Mouse (Mus musculus) embryonic facial prominence, embryonic 13.5 days (tissue): ENCODE measurements around the gene Olfr370. TPM values are rescaled to one million over a fixed set of nuclear protein-coding genes. Genes with fewer than 3 reads are reported as not detected.
"Not testable (repeated sequence)": the region's sequence is repeated elsewhere in the genome, so short reads cannot be mapped to it uniquely, and the experiment has no call there.

Experiments used
- ATAC-seq: fragments of 200-750 bp; cut with Nextera tagmentation; 2 replicates; pipeline ENCODE4 v1.8.0; 2017; ENCODE audit warnings: low read depth; ENCODE audit not compliant: insufficient number of reproducible peaks, insufficient read depth, low FRiP score, low TSS enrichment
- H3K27ac ChIP-seq: fragments of 300-500 bp; sonication (generic); 2 replicates; pipeline ENCODE4 v1.5.1; 2015; ENCODE audit warnings: moderate library complexity, mild to moderate bottlenecking, inconsistent platforms
- H3K27me3 ChIP-seq: fragments of 300-500 bp; sonication (generic); 2 replicates; pipeline ENCODE4 v1.6.1; 2015; ENCODE audit warnings: mild to moderate bottlenecking, inconsistent platforms
- H3K36me3 ChIP-seq: fragments of 300-500 bp; sonication (generic); 2 replicates; pipeline ENCODE4 v1.6.1; 2015; ENCODE audit warnings: mild to moderate bottlenecking, inconsistent platforms
- H3K4me1 ChIP-seq: fragments of 300-500 bp; sonication (generic); 2 replicates; pipeline ENCODE4 v1.6.1; 2015; ENCODE audit warnings: inconsistent platforms
- H3K4me2 ChIP-seq: fragments of 300-500 bp; sonication (generic); 2 replicates; pipeline ENCODE4 v1.6.1; 2015; ENCODE audit warnings: moderate library complexity, mild to moderate bottlenecking, inconsistent platforms
- H3K4me3 ChIP-seq: fragments of 300-500 bp; sonication (generic); 2 replicates; pipeline ENCODE4 v1.5.1; 2015; ENCODE audit warnings: mild to moderate bottlenecking, inconsistent platforms
- H3K9ac ChIP-seq: fragments of 300-500 bp; sonication (generic); 2 replicates; pipeline ENCODE4 v1.6.1; 2015; ENCODE audit warnings: mild to moderate bottlenecking, inconsistent platforms
- H3K9me3 ChIP-seq: fragments of 300-500 bp; sonication (generic); 2 replicates; pipeline ENCODE4 v1.6.1; 2016; ENCODE audit warnings: inconsistent platforms
- WGBS: fragments of 180-500 bp; shearing (Covaris S2); methylation state at CpG from one replicate; pipeline ENCODE4 v1.1.7; 2015; ENCODE audit warnings: mixed read lengths; 5-methylcytosine and 5-hydroxymethylcytosine counted together
- polyA plus RNA-seq: library from polyadenylated mRNA; unstranded; fragments of >200 nt; fragmentation: Nextera tagmentation; extraction: Ambion mirVana; gene quantifications from 2 replicates; pipeline ENCODE4 v1.2.1, GENCODE M21; 2015

Gene Olfr370
- polyA plus RNA-seq, 1 experiment from 2014 or later = not detected

DNA sequence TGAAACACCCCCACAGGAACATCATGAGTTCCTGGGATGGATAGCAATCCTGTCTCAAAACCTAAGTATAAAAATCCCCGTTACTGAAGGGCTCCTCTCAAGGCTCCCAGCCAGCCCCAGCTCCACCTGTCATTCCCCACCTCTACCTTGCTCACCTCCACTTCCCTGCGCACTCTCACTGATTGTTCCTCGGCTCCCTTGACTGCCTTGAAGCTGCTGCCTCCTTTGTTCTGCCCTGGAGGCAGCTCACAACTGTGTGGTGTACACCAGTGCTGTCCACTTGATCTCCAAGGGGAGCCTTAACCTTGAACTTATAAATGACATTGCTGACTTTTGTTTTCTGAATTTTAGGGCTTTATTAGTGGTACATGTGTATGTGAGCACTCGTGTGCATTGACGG, 32.5 kb downstream of the Olfr370 start:
- Histone ChIP-seq H3K27ac (no peak overlapping the region), H3K4me3 (peak overlapping the region; percentile 79; the same call in 1 of the 2 replicates), H3K9me3 (no peaks in the 10 kb centered on the region), H3K27me3 (no peaks in the 10 kb centered on the region), H3K4me2 (peak overlapping the region; percentile 93), H3K4me1 (peaks cover 13% of the 10 kb centered on the region), H3K9ac (peak overlapping the region; percentile 84), H3K36me3 (peaks cover 37% of the 10 kb centered on the region)
- ATAC-seq = no peak
- WGBS = 59% methylated on average over 5 of the region's 5 CpGs

DNA sequence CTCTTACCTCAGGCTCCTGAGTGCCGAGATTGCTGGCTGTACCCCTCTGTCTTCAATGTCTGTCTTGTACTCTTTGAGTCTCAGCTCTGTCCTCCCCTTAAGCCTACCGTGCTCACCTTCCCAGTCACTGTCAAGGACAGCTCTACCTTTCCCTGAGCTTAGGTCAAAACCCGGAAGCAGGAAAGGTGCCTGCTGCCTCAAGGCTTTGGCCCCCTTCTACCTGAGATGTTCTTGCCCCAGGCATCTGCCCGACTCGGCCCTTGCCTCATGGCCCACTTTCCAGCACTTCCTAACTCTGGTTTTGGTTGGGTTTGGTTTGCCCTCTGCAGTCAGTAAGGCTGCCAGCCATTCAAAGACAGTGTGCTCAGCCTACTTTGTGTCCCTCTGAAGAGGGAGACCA, 33.2 kb downstream of the Olfr370 start:
- no peaks in the 10 kb centered on the region for H3K9me3 ChIP-seq
- no peak overlapping the region for H3K4me3 ChIP-seq
- H3K27ac ChIP-seq = no peak overlapping the region
- no peak overlapping the region for H3K4me2 ChIP-seq
- peaks cover 43% of the 10 kb centered on the region for H3K36me3 ChIP-seq
- peaks cover 13% of the 10 kb centered on the region for H3K4me1 ChIP-seq
- H3K27me3 ChIP-seq = no peaks in the 10 kb centered on the region
- ATAC-seq = no peak
- 78% methylated on average over 5 of the region's 5 CpGs for WGBS
- H3K9ac ChIP-seq = no peak overlapping the region

- WGBS = 76% methylated on average over 4 of the region's 4 CpGs
- peaks cover 47% of the 10 kb centered on the region for H3K36me3 ChIP-seq
- no peak overlapping the region for H3K27ac ChIP-seq
- no peak overlapping the region for H3K4me2 ChIP-seq
- peaks cover 17% of the 10 kb centered on the region for H3K4me1 ChIP-seq
- no peaks in the 10 kb centered on the region for H3K27me3 ChIP-seq
- H3K4me3 ChIP-seq = no peak overlapping the region
- no peak for ATAC-seq
- H3K9me3 ChIP-seq = no peaks in the 10 kb centered on the region
- H3K9ac ChIP-seq = no peak overlapping the region
Observed at GRCm38 (mm10) chr8:83569165-83569564, 33.6 kb downstream of the Olfr370 start.

DNA sequence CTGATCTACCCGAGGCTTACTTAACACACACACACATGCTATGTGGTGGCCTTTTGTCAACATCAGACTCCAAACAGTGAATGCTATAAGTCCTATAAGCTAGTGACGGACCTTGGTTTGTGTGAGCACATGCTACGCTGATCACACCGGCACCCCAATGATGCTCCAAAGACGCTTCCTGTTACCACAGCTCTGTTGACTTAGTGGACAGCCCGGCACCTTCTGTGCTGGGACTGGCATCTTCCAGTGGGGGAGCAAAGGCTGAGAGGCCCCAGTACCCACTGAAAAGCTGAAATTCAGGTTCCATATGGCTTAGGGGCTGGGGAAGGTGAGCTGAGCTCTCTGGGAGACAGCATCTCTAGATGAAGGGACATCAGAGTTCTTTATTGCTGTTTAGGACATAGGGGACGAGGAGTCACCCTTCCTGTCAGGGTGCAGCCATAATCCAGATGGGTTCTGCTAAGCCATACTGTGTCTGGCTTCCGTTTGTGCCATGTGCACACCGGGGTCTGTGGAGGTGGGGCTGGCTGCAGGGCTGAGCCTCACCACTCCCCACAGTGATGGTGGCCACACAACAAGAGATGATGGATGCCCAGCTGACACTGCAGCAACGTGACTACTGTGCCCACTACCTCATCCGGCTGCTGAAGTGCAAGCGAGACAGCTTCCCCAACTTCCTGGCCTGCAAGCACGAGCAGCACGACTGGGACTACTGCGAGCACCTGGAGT, 34.9 kb downstream of the Olfr370 start:
- 85% methylated on average over 15 of the region's 15 CpGs for WGBS
- ATAC-seq = no peak
- H3K36me3 ChIP-seq = peaks cover 55% of the 10 kb centered on the region

GRCm38 (mm10) chr8:83571001-83571340, 35.4 kb downstream of the Olfr370 start:
- not testable (repeated sequence) for H3K9ac ChIP-seq
- 90% methylated on average over 7 of the region's 7 CpGs for WGBS

More for the DNA sequence above, 34.9 kb downstream of the Olfr370 start:
- no peak overlapping the region for H3K9ac ChIP-seq
- H3K4me3 ChIP-seq = no peak overlapping the region
- peaks cover 29% of the 10 kb centered on the region for H3K4me1 ChIP-seq
- no peaks in the 10 kb centered on the region for H3K9me3 ChIP-seq
- no peaks in the 10 kb centered on the region for H3K27me3 ChIP-seq
- no peak overlapping the region for H3K27ac ChIP-seq
- no peak overlapping the region for H3K4me2 ChIP-seq

DNA sequence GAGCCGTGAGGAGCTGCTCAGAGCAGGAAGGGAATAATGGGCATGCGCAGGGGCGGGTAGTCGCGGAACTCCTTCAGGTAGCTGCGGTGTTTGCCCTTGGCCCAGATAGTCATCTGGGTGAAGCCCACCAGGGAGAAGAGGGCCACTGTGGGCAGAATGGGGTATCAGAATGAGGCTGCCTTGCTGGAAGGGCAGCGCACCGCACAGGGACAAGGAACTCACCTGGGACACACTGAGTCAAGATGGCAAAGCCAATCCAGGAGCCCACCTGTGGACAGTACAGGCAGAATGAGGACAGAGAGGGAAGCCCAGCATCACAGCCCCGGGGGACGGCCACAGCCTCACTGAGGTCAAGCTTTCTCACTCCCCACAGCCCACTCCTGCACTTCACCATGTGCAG, 36.2 kb downstream of the Olfr370 start:
- no peak overlapping the region for H3K4me3 ChIP-seq
- no peaks in the 10 kb centered on the region for H3K27me3 ChIP-seq
- peaks cover 55% of the 10 kb centered on the region for H3K36me3 ChIP-seq
- no peak overlapping the region for H3K4me2 ChIP-seq
- ATAC-seq = no peak
- no peaks in the 10 kb centered on the region for H3K9me3 ChIP-seq
- H3K4me1 ChIP-seq = peaks cover 42% of the 10 kb centered on the region
- WGBS = 92% methylated on average over 10 of the region's 10 CpGs
- no peak overlapping the region for H3K27ac ChIP-seq
- H3K9ac ChIP-seq = no peak overlapping the region

More at GRCm38 (mm10) chr8:83571001-83571340, 35.4 kb downstream of the Olfr370 start:
- not testable (repeated sequence) for H3K4me2 ChIP-seq, ATAC-seq, H3K27me3 ChIP-seq, H3K27ac ChIP-seq, H3K4me3 ChIP-seq, H3K9me3 ChIP-seq
- peaks cover 35% of the 10 kb centered on the region for H3K4me1 ChIP-seq
- H3K36me3 ChIP-seq = peaks cover 55% of the 10 kb centered on the region

DNA sequence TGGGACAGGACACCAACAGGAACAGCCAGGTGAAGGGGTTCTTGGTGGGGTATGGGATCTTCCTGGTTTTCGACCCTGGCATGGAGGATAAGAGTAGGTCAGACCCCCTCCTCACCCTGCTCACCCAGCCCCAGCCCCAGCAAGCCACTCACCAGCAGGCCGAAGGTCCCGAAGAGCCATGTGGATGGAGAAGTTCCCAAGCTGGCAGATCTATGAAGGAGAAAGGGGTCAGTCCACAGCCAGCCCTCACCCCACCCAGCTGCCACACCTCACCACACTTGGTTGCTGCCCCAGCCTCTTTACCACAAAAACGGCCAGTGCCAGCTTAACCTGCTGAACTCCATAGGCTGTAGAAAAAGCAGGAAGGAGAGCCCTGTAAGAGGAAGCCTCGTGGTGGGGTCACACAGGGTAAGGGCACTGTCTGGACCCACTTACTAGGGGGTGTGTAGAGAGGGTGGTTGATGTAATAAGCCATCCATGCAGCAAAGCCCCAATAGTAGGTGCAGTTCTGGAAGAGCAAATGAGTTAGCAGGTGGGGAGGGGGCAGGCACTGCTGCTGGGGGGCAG, 36.7 kb downstream of the Olfr370 start:
- peaks cover 45% of the 10 kb centered on the region for H3K4me1 ChIP-seq
- H3K4me2 ChIP-seq = no peak overlapping the region
- no peak for ATAC-seq
- H3K4me3 ChIP-seq = no peak overlapping the region
- no peaks in the 10 kb centered on the region for H3K27me3 ChIP-seq
- H3K9me3 ChIP-seq = no peaks in the 10 kb centered on the region
- H3K27ac ChIP-seq = no peak overlapping the region
- no peak overlapping the region for H3K9ac ChIP-seq
- peaks cover 55% of the 10 kb centered on the region for H3K36me3 ChIP-seq
- 87% methylated on average over 5 of the region's 5 CpGs for WGBS

GRCm38 (mm10) chr8:83573140-83573875, 37.7 kb downstream of the Olfr370 start:
- Histone ChIP-seq H3K4me1 (peaks cover 43% of the 10 kb centered on the region), H3K9ac (no peak overlapping the region), H3K27ac (0 out of 2 replicates have a peak overlapping the region, but pooled peaks have one; percentile 11), H3K4me3 (no peak overlapping the region), H3K27me3 (no peaks in the 10 kb centered on the region), H3K4me2 (no peak overlapping the region), H3K36me3 (peaks cover 55% of the 10 kb centered on the region), H3K9me3 (no peaks in the 10 kb centered on the region)
- 72% methylated on average over 18 of the region's 18 CpGs for WGBS
- ATAC-seq = no peak

DNA sequence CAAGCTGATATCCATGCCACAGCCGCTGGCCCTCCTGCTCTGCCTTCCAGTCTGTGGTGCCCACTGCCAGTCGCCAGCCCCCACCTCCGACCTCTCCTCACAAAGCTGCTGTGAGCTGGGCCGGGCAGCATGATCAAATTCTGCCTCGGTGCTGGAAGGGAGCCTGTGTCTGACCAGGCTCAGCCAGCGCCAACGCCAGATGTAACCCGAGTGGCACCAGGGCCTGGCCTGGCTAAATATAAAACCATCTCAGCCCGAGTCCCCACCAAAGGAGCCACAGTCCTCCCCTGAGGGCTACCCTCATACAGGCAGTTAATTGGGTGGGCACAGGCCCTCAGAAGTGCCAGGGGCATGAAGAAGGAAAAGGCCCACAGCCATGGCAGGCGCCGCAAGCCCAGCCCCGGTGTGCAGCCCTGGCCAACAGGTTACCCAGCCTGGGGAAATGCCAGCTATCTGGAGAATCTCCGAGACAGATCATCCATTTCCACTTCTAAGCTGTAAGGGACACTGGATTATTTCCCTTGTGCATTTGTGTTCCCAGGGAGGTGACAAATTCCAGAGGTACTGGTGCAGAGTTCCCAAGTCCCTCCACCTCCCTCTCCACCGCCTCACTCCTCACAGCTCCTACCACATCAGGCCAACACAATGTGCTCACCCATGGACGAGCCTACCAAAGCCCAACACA, 39.2 kb downstream of the Olfr370 start:
- no peaks in the 10 kb centered on the region for H3K27me3 ChIP-seq
- no peak overlapping the region for H3K4me2 ChIP-seq
- H3K9me3 ChIP-seq = no peaks in the 10 kb centered on the region
- no peak for ATAC-seq
- H3K27ac ChIP-seq = peak overlapping the region; percentile 34; the same call in 1 of the 2 replicates
- H3K4me1 ChIP-seq = peaks cover 57% of the 10 kb centered on the region
- 80% methylated on average over 15 of the region's 15 CpGs for WGBS
- peaks cover 55% of the 10 kb centered on the region for H3K36me3 ChIP-seq
- H3K9ac ChIP-seq = peak overlapping the region; percentile 40; the same call in 1 of the 2 replicates
- no peak overlapping the region for H3K4me3 ChIP-seq

- Histone ChIP-seq H3K9ac (peak overlapping the region; percentile 49; the same call in 1 of the 2 replicates), H3K9me3 (no peaks in the 10 kb centered on the region), H3K4me2 (no peak overlapping the region), H3K4me3 (no peak overlapping the region), H3K36me3 (peaks cover 52% of the 10 kb centered on the region), H3K27me3 (no peaks in the 10 kb centered on the region), H3K4me1 (peaks cover 59% of the 10 kb centered on the region), H3K27ac (peak overlapping the region; percentile 76)
- ATAC-seq = no peak
- WGBS = 61% methylated on average over 17 of the region's 17 CpGs
Observed at GRCm38 (mm10) chr8:83575561-83576515, 40.3 kb downstream of the Olfr370 start.
